In the genomic region with DNA sequence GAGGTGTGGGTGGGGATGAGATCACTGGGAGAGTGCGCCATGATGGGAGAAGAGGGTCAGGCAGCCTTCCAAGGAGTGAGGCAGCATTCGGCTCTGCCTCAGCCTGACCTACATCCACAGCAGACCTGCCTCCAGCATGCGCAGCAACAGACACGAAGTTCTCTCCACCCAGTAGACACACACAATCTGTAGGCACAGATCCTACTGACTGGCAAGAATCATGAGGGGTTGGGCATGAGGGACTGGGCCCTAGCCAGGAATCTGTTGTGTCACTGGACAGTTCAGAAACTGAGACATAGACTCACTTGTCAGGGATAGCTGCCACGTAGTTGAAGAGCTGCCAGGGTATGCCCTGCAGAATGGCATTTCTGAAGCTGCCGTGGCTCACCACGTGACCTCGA, we compare ENCODE assay signal across 10 mouse cellular contexts. TPM values are rescaled to one million over a fixed set of nuclear protein-coding genes. Genes with fewer than 3 reads are reported as not detected.
DNase-seq lines count a peak whose midpoint lies in the region; ATAC-seq lines count a peak whose summit lies in the region.
"Had no signal": no experiment of that assay in that cellular context is flagged by ENCODE, and none has a peak within 500 bp of the region (broad histone marks: within the 10 kb centered on the region; RNA-seq: fewer than 3 reads in every experiment).

No protein-coding gene starts in this region.

- peak; percentile 89 for ATAC-seq in cerebellum, adult (ENCODE audit: insufficient number of reproducible peaks, low FRiP score, low TSS enrichment)
- ATAC-seq: midbrain, embryonic 15.5 days had no signal

- DNase-seq in cerebellum, postnatal 4 days (ENCODE audit: low spot score in 2 of 2): no peak
- DNase-seq in right cerebral cortex, adult 18-20 months: peak; percentile 67
- no peak for DNase-seq in right cerebral cortex, postnatal 4 days
- peak; percentile 37 to 56 for DNase-seq in frontal cortex, postnatal 36 days (ENCODE audit: low spot score in 2 of 2)
- DNase-seq in skeletal muscle tissue, adult 2 months (ENCODE audit: low read depth, low spot score): peak; percentile 31
- DNase-seq in thymus, postnatal 0 days (ENCODE audit: low spot score): no peak
- no peak for DNase-seq in ovary, adult 18-20 months (ENCODE audit: low spot score)
- DNase-seq: B cell, adult 2 months had no signal

RNA-seq across cellular contexts. Expression of a gene that starts 57.4 kb away (rescaled TPM):
- polyA plus RNA-seq in thymus, postnatal 0 days (2015; fragmentation: Nextera tagmentation; extraction: Ambion mirVana): 67.5 and 72.9 TPM in 2 replicates

RNA-seq across cellular contexts. Expression of a gene that starts 57.6 kb away (rescaled TPM):
- polyA plus RNA-seq in thymus, postnatal 0 days (2015; fragmentation: Nextera tagmentation; extraction: Ambion mirVana): 4.5 and 5.6 TPM in 2 replicates

Comparison
In these comparisons a context has a peak if more than half of its experiments do, and no peak if none do; other contexts are left out.
1. DNase-seq: peak in right cerebral cortex, adult 18-20 months (single experiment), frontal cortex, postnatal 36 days (2 of 2) and skeletal muscle tissue, adult 2 months (single experiment); none in cerebellum, postnatal 4 days (0 of 2), right cerebral cortex, postnatal 4 days (single experiment), thymus, postnatal 0 days (single experiment) and ovary, adult 18-20 months (single experiment).